Mouse (Mus musculus): ENCODE measurements around the gene Acsm1. TPM values are rescaled to one million over a fixed set of nuclear protein-coding genes. Genes with fewer than 3 reads are reported as not detected.

The Acsm1 gene
- polyA plus RNA-seq, 1 experiment from 2014 or later = not detected

DNA sequence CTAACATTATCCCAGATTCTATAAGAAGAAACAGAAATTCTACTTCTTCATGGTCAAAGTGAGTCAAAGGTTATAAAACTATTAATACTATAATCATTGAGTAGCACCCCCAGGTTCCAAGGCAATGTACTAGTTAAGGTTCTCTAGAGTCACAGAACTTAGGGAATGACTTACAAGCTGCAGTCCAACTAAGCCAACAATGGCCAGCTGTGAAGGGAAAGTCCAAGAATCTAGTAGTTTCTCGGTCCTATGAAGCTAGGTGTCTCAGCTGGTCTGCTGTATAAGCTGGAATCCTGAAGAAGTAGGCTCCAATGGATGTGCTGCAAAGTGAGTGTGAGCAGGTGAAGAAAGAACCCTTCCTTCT, 4.9 kb upstream of the Acsm1 start:
- Histone ChIP-seq H3K36me3 (ENCODE audit: control insufficient read depth, insufficient read depth, low read length) (no peaks in the 10 kb centered on the region), H3K27ac (ENCODE audit: low read length) (no peak overlapping the region), H3K9ac (ENCODE audit: low read depth, low read length) (no peak overlapping the region), H3K9me3 (replicated peaks; ENCODE audit: control insufficient read depth, low read length, poor library complexity, severe bottlenecking) (no peaks in the 10 kb centered on the region), H3K4me2 (ENCODE audit: low read length) (no peak overlapping the region), H3K4me1 (ENCODE audit: control insufficient read depth, insufficient read depth, low read length) (no peaks in the 10 kb centered on the region), H3K4me3 (ENCODE audit: low read depth, low read length) (no peak overlapping the region), H3K27me3 (ENCODE audit: control insufficient read depth, insufficient read depth, low read depth, low read length) (no peaks in the 10 kb centered on the region)
- 67% methylated on average over 1 of the region's 1 CpGs for WGBS
- ATAC-seq = no peak

- 87% methylated on average over 2 of the region's 2 CpGs for WGBS
- no peak overlapping the region for H3K4me2 ChIP-seq (ENCODE audit: low read length)
- H3K4me3 ChIP-seq (ENCODE audit: low read depth, low read length) = no peak overlapping the region
- H3K36me3 ChIP-seq (ENCODE audit: control insufficient read depth, insufficient read depth, low read length) = no peaks in the 10 kb centered on the region
- H3K27ac ChIP-seq (ENCODE audit: low read length) = no peak overlapping the region
- no peak for ATAC-seq
- H3K9ac ChIP-seq (ENCODE audit: low read depth, low read length) = no peak overlapping the region
- H3K27me3 ChIP-seq (ENCODE audit: control insufficient read depth, insufficient read depth, low read depth, low read length) = no peaks in the 10 kb centered on the region
- H3K9me3 ChIP-seq (replicated peaks; ENCODE audit: control insufficient read depth, low read length, poor library complexity, severe bottlenecking) = no peaks in the 10 kb centered on the region
- no peaks in the 10 kb centered on the region for H3K4me1 ChIP-seq (ENCODE audit: control insufficient read depth, insufficient read depth, low read length)
These were observed 1.8 kb upstream of the Acsm1 start for GRCm38 (mm10) chr7:119604903-119605483.

- H3K4me2 ChIP-seq (ENCODE audit: low read length) = no peak overlapping the region
- no peaks in the 10 kb centered on the region for H3K36me3 ChIP-seq (ENCODE audit: control insufficient read depth, insufficient read depth, low read length)
- H3K27me3 ChIP-seq (ENCODE audit: control insufficient read depth, insufficient read depth, low read depth, low read length) = no peaks in the 10 kb centered on the region
- no peaks in the 10 kb centered on the region for H3K9me3 ChIP-seq (replicated peaks; ENCODE audit: control insufficient read depth, low read length, poor library complexity, severe bottlenecking)
- H3K4me3 ChIP-seq (ENCODE audit: low read depth, low read length) = no peak overlapping the region
- no peak overlapping the region for H3K9ac ChIP-seq (ENCODE audit: low read depth, low read length)
- no peak for ATAC-seq
- H3K4me1 ChIP-seq (ENCODE audit: control insufficient read depth, insufficient read depth, low read length) = no peaks in the 10 kb centered on the region
- WGBS = 68% methylated on average over 9 of the region's 9 CpGs
- no peak overlapping the region for H3K27ac ChIP-seq (ENCODE audit: low read length)
These were observed 731 bp upstream of the Acsm1 start for GRCm38 (mm10) chr7:119605926-119606663.

- H3K9ac ChIP-seq (ENCODE audit: low read depth, low read length) = no peak overlapping the region
- H3K27me3 ChIP-seq (ENCODE audit: control insufficient read depth, insufficient read depth, low read depth, low read length) = no peaks in the 10 kb centered on the region
- no peaks in the 10 kb centered on the region for H3K4me1 ChIP-seq (ENCODE audit: control insufficient read depth, insufficient read depth, low read length)
- H3K4me2 ChIP-seq (ENCODE audit: low read length) = no peak overlapping the region
- WGBS = 82% methylated on average over 9 of the region's 9 CpGs
- no peaks in the 10 kb centered on the region for H3K9me3 ChIP-seq (replicated peaks; ENCODE audit: control insufficient read depth, low read length, poor library complexity, severe bottlenecking)
- no peak overlapping the region for H3K4me3 ChIP-seq (ENCODE audit: low read depth, low read length)
- ATAC-seq = no peak
- H3K27ac ChIP-seq (ENCODE audit: low read length) = no peak overlapping the region
- H3K36me3 ChIP-seq (ENCODE audit: control insufficient read depth, insufficient read depth, low read length) = no peaks in the 10 kb centered on the region
These were observed 1.1 kb downstream of the Acsm1 start for GRCm38 (mm10) chr7:119607796-119608515.

DNA sequence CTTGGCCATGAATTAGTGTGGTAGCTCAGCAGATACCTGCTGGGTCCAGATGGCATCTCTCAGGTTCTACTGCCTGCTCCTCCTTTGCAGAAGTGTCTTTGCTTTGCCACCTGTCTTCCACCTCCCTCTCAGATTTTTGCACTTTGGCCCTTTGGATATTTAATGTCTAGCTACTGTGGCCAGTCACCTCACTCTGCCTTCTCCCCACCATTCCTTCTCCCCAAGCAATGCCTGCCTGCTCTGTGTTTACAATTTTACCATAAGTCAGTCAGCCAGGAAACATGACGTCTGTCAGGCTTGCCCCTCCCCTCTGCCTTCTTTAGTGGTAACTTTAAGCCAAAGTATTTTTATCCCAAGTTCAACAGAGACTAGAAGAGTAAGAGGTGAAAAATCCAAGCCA, 9.7 kb downstream of the Acsm1 start:
- Histone ChIP-seq H3K9me3 (replicated peaks; ENCODE audit: control insufficient read depth, low read length, poor library complexity, severe bottlenecking) (no peaks in the 10 kb centered on the region), H3K4me2 (ENCODE audit: low read length) (no peak overlapping the region), H3K27ac (ENCODE audit: low read length) (no peak overlapping the region), H3K4me3 (ENCODE audit: low read depth, low read length) (no peak overlapping the region), H3K9ac (ENCODE audit: low read depth, low read length) (no peak overlapping the region), H3K36me3 (ENCODE audit: control insufficient read depth, insufficient read depth, low read length) (no peaks in the 10 kb centered on the region), H3K4me1 (ENCODE audit: control insufficient read depth, insufficient read depth, low read length) (no peaks in the 10 kb centered on the region), H3K27me3 (ENCODE audit: control insufficient read depth, insufficient read depth, low read depth, low read length) (no peaks in the 10 kb centered on the region)
- no peak for ATAC-seq
- WGBS = 69% methylated on average over 1 of the region's 1 CpGs

- Histone ChIP-seq H3K36me3 (ENCODE audit: control insufficient read depth, insufficient read depth, low read length) (no peaks in the 10 kb centered on the region), H3K4me1 (ENCODE audit: control insufficient read depth, insufficient read depth, low read length) (no peaks in the 10 kb centered on the region), H3K27ac (ENCODE audit: low read length) (no peak overlapping the region), H3K27me3 (ENCODE audit: control insufficient read depth, insufficient read depth, low read depth, low read length) (no peaks in the 10 kb centered on the region), H3K9me3 (replicated peaks; ENCODE audit: control insufficient read depth, low read length, poor library complexity, severe bottlenecking) (no peaks in the 10 kb centered on the region), H3K4me2 (ENCODE audit: low read length) (no peak overlapping the region), H3K9ac (ENCODE audit: low read depth, low read length) (no peak overlapping the region), H3K4me3 (ENCODE audit: low read depth, low read length) (no peak overlapping the region)
- ATAC-seq = no peak
- WGBS = 89% methylated on average over 6 of the region's 6 CpGs
These were observed 10.8 kb downstream of the Acsm1 start for GRCm38 (mm10) chr7:119617593-119617992.

DNA sequence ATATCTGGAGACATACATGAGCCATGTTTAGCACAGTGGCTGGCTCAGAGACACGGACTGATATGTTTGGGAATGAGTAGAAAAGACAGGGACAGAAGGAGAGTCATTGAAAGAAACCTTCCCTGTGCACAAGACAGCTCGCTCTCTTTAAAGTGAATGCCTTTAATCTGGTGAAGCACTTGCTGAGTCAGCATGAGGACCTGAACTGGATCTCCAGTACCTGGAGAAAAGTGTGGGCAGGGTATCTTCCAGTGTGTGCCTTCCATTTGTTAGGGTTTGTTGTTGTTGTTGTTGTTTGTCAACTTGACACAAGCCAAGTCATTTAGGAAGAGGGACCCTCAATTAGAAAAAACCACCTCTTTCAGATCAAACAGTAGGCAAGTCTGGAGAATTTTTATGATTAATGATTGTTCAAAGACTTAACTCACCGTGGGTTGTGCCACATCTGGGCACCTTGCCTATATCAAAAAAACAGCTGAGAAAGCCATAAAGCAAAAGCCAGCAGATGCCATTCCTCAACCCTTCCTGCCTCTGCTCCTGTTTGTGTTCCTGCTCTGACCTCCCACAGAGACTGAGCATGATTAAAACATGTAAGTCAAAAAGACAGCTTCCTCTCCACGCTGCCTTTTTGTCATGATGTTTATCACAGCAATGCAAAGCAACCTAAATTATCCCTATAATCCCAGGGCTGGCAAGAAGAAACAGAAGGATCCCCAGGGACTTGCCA, 11.5 kb downstream of the Acsm1 start:
- H3K4me1 ChIP-seq (ENCODE audit: control insufficient read depth, insufficient read depth, low read length) = no peaks in the 10 kb centered on the region
- H3K9ac ChIP-seq (ENCODE audit: low read depth, low read length) = no peak overlapping the region
- no peaks in the 10 kb centered on the region for H3K36me3 ChIP-seq (ENCODE audit: control insufficient read depth, insufficient read depth, low read length)
- H3K27ac ChIP-seq (ENCODE audit: low read length) = no peak overlapping the region
- H3K4me2 ChIP-seq (ENCODE audit: low read length) = no peak overlapping the region
- no peaks in the 10 kb centered on the region for H3K27me3 ChIP-seq (ENCODE audit: control insufficient read depth, insufficient read depth, low read depth, low read length)
- H3K9me3 ChIP-seq (replicated peaks; ENCODE audit: control insufficient read depth, low read length, poor library complexity, severe bottlenecking) = no peaks in the 10 kb centered on the region
- H3K4me3 ChIP-seq (ENCODE audit: low read depth, low read length) = no peak overlapping the region
- WGBS = 60% methylated on average over 4 of the region's 4 CpGs
- ATAC-seq = no peak

DNA sequence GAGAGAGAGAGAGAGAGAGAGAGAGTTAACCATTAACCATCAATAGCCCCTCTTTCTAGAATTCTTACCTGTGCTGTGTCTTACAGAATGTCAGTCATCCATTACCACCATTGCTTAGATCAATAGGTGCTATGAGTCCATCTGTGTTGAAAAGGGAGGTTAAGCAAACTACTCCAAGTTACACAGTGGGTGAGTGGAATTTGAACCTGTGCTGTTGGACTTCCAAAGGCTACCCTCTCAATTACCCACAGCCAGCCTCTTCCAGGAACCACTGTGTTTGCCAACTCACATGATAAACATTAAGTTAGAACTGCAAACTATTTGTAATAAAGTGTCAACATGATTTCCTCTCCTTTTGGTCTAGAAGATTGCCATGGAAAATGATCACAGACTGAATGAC, 13.3 kb downstream of the Acsm1 start:
- Histone ChIP-seq H3K9ac (ENCODE audit: low read depth, low read length) (no peak overlapping the region), H3K4me2 (ENCODE audit: low read length) (no peak overlapping the region), H3K4me1 (ENCODE audit: control insufficient read depth, insufficient read depth, low read length) (no peaks in the 10 kb centered on the region), H3K4me3 (ENCODE audit: low read depth, low read length) (no peak overlapping the region), H3K9me3 (replicated peaks; ENCODE audit: control insufficient read depth, low read length, poor library complexity, severe bottlenecking) (no peaks in the 10 kb centered on the region), H3K27me3 (ENCODE audit: control insufficient read depth, insufficient read depth, low read depth, low read length) (no peaks in the 10 kb centered on the region), H3K36me3 (ENCODE audit: control insufficient read depth, insufficient read depth, low read length) (no peaks in the 10 kb centered on the region), H3K27ac (ENCODE audit: low read length) (no peak overlapping the region)
- ATAC-seq = no peak

- Histone ChIP-seq H3K4me3 (ENCODE audit: low read depth, low read length) (no peak overlapping the region), H3K27me3 (ENCODE audit: control insufficient read depth, insufficient read depth, low read depth, low read length) (no peaks in the 10 kb centered on the region), H3K27ac (ENCODE audit: low read length) (no peak overlapping the region), H3K36me3 (ENCODE audit: control insufficient read depth, insufficient read depth, low read length) (no peaks in the 10 kb centered on the region), H3K9ac (ENCODE audit: low read depth, low read length) (no peak overlapping the region), H3K4me2 (ENCODE audit: low read length) (no peak overlapping the region), H3K9me3 (replicated peaks; ENCODE audit: control insufficient read depth, low read length, poor library complexity, severe bottlenecking) (no peaks in the 10 kb centered on the region), H3K4me1 (ENCODE audit: control insufficient read depth, insufficient read depth, low read length) (no peaks in the 10 kb centered on the region)
- ATAC-seq = no peak
These were observed 31.9 kb downstream of the Acsm1 start for GRCm38 (mm10) chr7:119638773-119639172.
